8 mouse cellular contexts compared by ENCODE assay signal in genomic region chr9:121819771-121820471, GRCm38 (mm10). TPM values are rescaled to one million over a fixed set of nuclear protein-coding genes. Genes with fewer than 3 reads are reported as not detected.
DNase-seq lines count a peak whose midpoint lies in the region; ATAC-seq and TF ChIP-seq lines count a peak whose summit lies in the region.

No protein-coding gene starts in this region.

- H3K27ac ChIP-seq in forebrain, embryonic 14.5 days (ENCODE audit: low read depth, low read length), result 0 out of 2 replicates have a peak overlapping the region, but pooled peaks have one; percentile 1
- no peak overlapping the region for H3K27ac ChIP-seq in forebrain, embryonic 10.5 days
- peak overlapping the region; percentile 86 for H3K27ac ChIP-seq in left cerebral cortex, adult 2 months
- H3K27ac ChIP-seq in limb, embryonic 15.5 days, result peak overlapping the region; percentile 83

- WGBS in forebrain, embryonic 14.5 days, result 56% methylated on average over 7 of the region's 7 CpGs
- WGBS in forebrain, embryonic 10.5 days, result 58% methylated on average over 7 of the region's 7 CpGs
- WGBS in limb, embryonic 15.5 days, result 34% methylated on average over 7 of the region's 7 CpGs

- H3K9ac ChIP-seq in forebrain, embryonic 14.5 days (ENCODE audit: low read length), result no peak overlapping the region
- no peak overlapping the region for H3K9ac ChIP-seq in limb, embryonic 15.5 days

- no peaks in the 10 kb centered on the region for H3K9me3 ChIP-seq in forebrain, embryonic 14.5 days (replicated peaks; ENCODE audit: control insufficient read depth, low read length)
- no peaks in the 10 kb centered on the region for H3K9me3 ChIP-seq in forebrain, embryonic 10.5 days
- H3K9me3 ChIP-seq in limb, embryonic 15.5 days, result no peaks in the 10 kb centered on the region

- peaks cover 10% of the 10 kb centered on the region; the same call in 1 of the 2 replicates for H3K4me1 ChIP-seq in forebrain, embryonic 14.5 days (ENCODE audit: control insufficient read depth, insufficient read depth, low read length)
- H3K4me1 ChIP-seq in forebrain, embryonic 10.5 days, result no peaks in the 10 kb centered on the region
- H3K4me1 ChIP-seq in limb, embryonic 15.5 days, result peaks cover 26% of the 10 kb centered on the region

- H3K4me2 ChIP-seq in forebrain, embryonic 14.5 days (ENCODE audit: low read length), result no peak overlapping the region
- H3K4me2 ChIP-seq in limb, embryonic 15.5 days, result no peak overlapping the region

- no peaks in the 10 kb centered on the region for H3K36me3 ChIP-seq in forebrain, embryonic 14.5 days (ENCODE audit: control insufficient read depth, insufficient read depth, low read length)
- no peaks in the 10 kb centered on the region for H3K36me3 ChIP-seq in forebrain, embryonic 10.5 days (replicated peaks)
- no peaks in the 10 kb centered on the region for H3K36me3 ChIP-seq in limb, embryonic 15.5 days

- TF ChIP-seq CTCF in left cerebral cortex, adult 2 months (IDR thresholded peaks at IDR 0.05), result no peak

- no peak overlapping the region for H3K4me3 ChIP-seq in forebrain, embryonic 14.5 days (ENCODE audit: low read depth, low read length)
- H3K4me3 ChIP-seq in forebrain, embryonic 10.5 days, result no peak overlapping the region
- H3K4me3 ChIP-seq in left cerebral cortex, adult 2 months, result no peak overlapping the region
- no peak overlapping the region for H3K4me3 ChIP-seq in limb, embryonic 15.5 days

- no peak for ATAC-seq in forebrain, embryonic 14.5 days
- no peak; the same call in 1 of the 2 replicates for ATAC-seq in limb, embryonic 15.5 days (ENCODE audit: insufficient number of reproducible peaks, low FRiP score, low TSS enrichment, low read depth)

- intact Hi-C loops in left cerebral cortex, adult 2 months (cut with DNase I), result loop anchor here (5.0 kb wide), 1 partner anchor 58 kb away; no protein-coding TSS in a partner anchor
- intact Hi-C loops in left cerebral cortex, postnatal 25 days (cut with DNase I), result no loop called here

- H3K27me3 ChIP-seq in forebrain, embryonic 14.5 days (replicated peaks; ENCODE audit: control insufficient read depth, insufficient read depth, low read length), result no peaks in the 10 kb centered on the region
- no peaks in the 10 kb centered on the region for H3K27me3 ChIP-seq in forebrain, embryonic 10.5 days (ENCODE audit: poor library complexity, severe bottlenecking)
- no peaks in the 10 kb centered on the region for H3K27me3 ChIP-seq in limb, embryonic 15.5 days

- DNase-seq in forebrain, embryonic 14.5 days (ENCODE audit: low spot score), result peak; percentile 40
- no peak for DNase-seq in forebrain, embryonic 10.5 days (ENCODE audit: extremely low spot score, low spot score)
- DNase-seq in left cerebral cortex, adult 2 months (ENCODE audit: extremely low spot score in 1 of 2, low spot score in 2 of 2), result no peak
- no peak for DNase-seq in left cerebral cortex, postnatal 25 days (ENCODE audit: low spot score in 2 of 2)
- peak; percentile 88 for DNase-seq in cerebellum, adult 9-10 months
- no peak for DNase-seq in gastrocnemius, adult 8-10 months (ENCODE audit: low spot score in 2 of 2)
- DNase-seq in lung, adult 18-20 months, result no peak

RNA-seq across cellular contexts. Expression of gene Ccdc13, which starts 19.3 kb away (rescaled TPM):
- 2.7 and 3.0 TPM in 2 replicates for polyA plus RNA-seq in forebrain, embryonic 14.5 days (2014; fragmentation: Nextera tagmentation; extraction: Ambion mirVana)
- 2.6 and 2.7 TPM in 2 replicates for polyA plus RNA-seq in forebrain, embryonic 10.5 days (2016; fragmentation: Nextera tagmentation; extraction: Ambion mirVana)
- 1 to 10 TPM; 5.7 to 6.2 TPM for total RNA-seq in left cerebral cortex, adult 2 months (2021)
- total RNA-seq in left cerebral cortex, postnatal 25 days (2021), result 1 to 10 TPM; 5.2 to 6.9 TPM
- polyA plus RNA-seq in limb, embryonic 15.5 days (2015; fragmentation: Nextera tagmentation; extraction: Ambion mirVana), result 0.35 and 0.46 TPM in 2 replicates
- under 1 TPM in 1 of 4 experiments, not detected in 3; 0.15 TPM for total RNA-seq in gastrocnemius, adult 8-10 months (2022)

RNA-seq across cellular contexts. Expression of gene Hhatl, which starts 27.6 kb away (rescaled TPM):
- polyA plus RNA-seq in forebrain, embryonic 14.5 days (2014; fragmentation: Nextera tagmentation; extraction: Ambion mirVana), result not detected in 2 replicates
- not detected in 2 replicates for polyA plus RNA-seq in forebrain, embryonic 10.5 days (2016; fragmentation: Nextera tagmentation; extraction: Ambion mirVana)
- total RNA-seq in left cerebral cortex, adult 2 months (2021), result 10 to 100 TPM; 20.0 to 21.3 TPM
- total RNA-seq in left cerebral cortex, postnatal 25 days (2021), result 10 to 100 TPM; 16.1 to 18.8 TPM
- 1.4 and 5.5 TPM in 2 replicates for polyA plus RNA-seq in limb, embryonic 15.5 days (2015; fragmentation: Nextera tagmentation; extraction: Ambion mirVana)
- 100 to 1,000 TPM; 129 to 160 (median 141) TPM for total RNA-seq in gastrocnemius, adult 8-10 months (2022)

RNA-seq across cellular contexts. Expression of gene Higd1a, which starts 38.2 kb away (rescaled TPM):
- 114 and 151 TPM in 2 replicates for polyA plus RNA-seq in forebrain, embryonic 14.5 days (2014; fragmentation: Nextera tagmentation; extraction: Ambion mirVana)
- 229 and 238 TPM in 2 replicates for polyA plus RNA-seq in forebrain, embryonic 10.5 days (2016; fragmentation: Nextera tagmentation; extraction: Ambion mirVana)
- total RNA-seq in left cerebral cortex, adult 2 months (2021), result 10 to 100 TPM; 90.3 to 93.7 TPM
- total RNA-seq in left cerebral cortex, postnatal 25 days (2021), result 10 to 100 TPM; 94.1 to 99.6 TPM
- 333 and 347 TPM in 2 replicates for polyA plus RNA-seq in limb, embryonic 15.5 days (2015; fragmentation: Nextera tagmentation; extraction: Ambion mirVana)
- 10 to 100 TPM; 76.7 to 98.3 (median 89.0) TPM for total RNA-seq in gastrocnemius, adult 8-10 months (2022)

RNA-seq across cellular contexts. Expression of gene Klhl40, which starts 42.5 kb away (rescaled TPM):
- polyA plus RNA-seq in forebrain, embryonic 14.5 days (2014; fragmentation: Nextera tagmentation; extraction: Ambion mirVana), result 0.49 and 0.60 TPM in 2 replicates
- polyA plus RNA-seq in forebrain, embryonic 10.5 days (2016; fragmentation: Nextera tagmentation; extraction: Ambion mirVana), result 0.12 TPM in 1 of 2 replicates, not detected in the other
- 10 to 100 TPM in 1 of 2 experiments, 1 to 10 TPM in 1; 7.3 to 10.5 TPM for total RNA-seq in left cerebral cortex, adult 2 months (2021)
- 1 to 10 TPM; 4.9 to 5.5 TPM for total RNA-seq in left cerebral cortex, postnatal 25 days (2021)
- 14.0 and 35.3 TPM in 2 replicates for polyA plus RNA-seq in limb, embryonic 15.5 days (2015; fragmentation: Nextera tagmentation; extraction: Ambion mirVana)
- total RNA-seq in gastrocnemius, adult 8-10 months (2022), result 100 to 1,000 TPM; 117 to 138 (median 135) TPM

Comparison
In these comparisons a context has a peak if more than half of its experiments do, and no peak if none do; other contexts are left out.
1. DNase-seq: peak in forebrain, embryonic 14.5 days (single experiment) and cerebellum, adult 9-10 months (single experiment); none in forebrain, embryonic 10.5 days (single experiment), left cerebral cortex, adult 2 months (0 of 2), left cerebral cortex, postnatal 25 days (0 of 2), gastrocnemius, adult 8-10 months (0 of 2) and lung, adult 18-20 months (0 of 2).
2. RNA of gene Ccdc13, which starts 19.3 kb away (total RNA-seq): 5.2 to 6.9 TPM in left cerebral cortex, postnatal 25 days and 5.7 to 6.2 TPM in left cerebral cortex, adult 2 months; 0.15 TPM in gastrocnemius, adult 8-10 months; every median in the first group is over 4 times any median in the second.
3. RNA of gene Hhatl, which starts 27.6 kb away (total RNA-seq): 129 to 160 TPM in gastrocnemius, adult 8-10 months; 20.0 to 21.3 TPM in left cerebral cortex, adult 2 months and 16.1 to 18.8 TPM in left cerebral cortex, postnatal 25 days; every median in the first group is over 4 times any median in the second.